Mouse (Mus musculus) 3134 (cell line): ENCODE results near the gene Snap47.

Experiments used
- DNase-seq: peaks from one replicate; pipeline ENCODE4 v3.0.0-alpha.2; 2011; ENCODE audit warnings: low spot score; ENCODE audit not compliant: insufficient read length; ENCODE audit errors: extremely low read depth

The Snap47 gene

GRCm38 (mm10) chr11:59451086-59451485 lies at the start of gene Snap47:
Gene Snap47 (minus strand): TSS chr11:59451186.
- DNase-seq = no peak

GRCm38 (mm10) chr11:59497747-59498146 lies 46.8 kb upstream of the Snap47 start:
- DNase-seq = no peak

GRCm38 (mm10) chr11:59496672-59497310 lies 45.8 kb upstream of the Snap47 start:
- no peak for DNase-seq

DNA sequence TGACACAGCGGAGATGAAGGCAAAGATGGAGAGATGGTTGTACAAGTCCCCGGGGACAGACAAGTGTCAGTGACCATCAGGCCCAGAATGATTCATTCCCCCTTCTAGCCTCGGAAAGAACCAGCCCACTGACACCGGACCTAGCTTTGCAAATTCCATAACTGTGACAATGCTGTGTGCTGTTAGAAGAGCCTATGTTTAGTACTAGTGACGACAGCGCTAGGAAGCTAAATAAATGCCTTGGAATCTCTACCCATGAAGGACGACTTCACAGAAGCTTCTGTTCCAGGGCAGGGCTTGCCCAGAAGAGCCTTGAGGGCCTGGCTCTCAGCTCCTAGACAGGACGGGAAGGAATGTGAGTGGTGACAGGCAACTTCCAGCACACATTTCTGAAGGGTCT lies 35.2 kb upstream of the Snap47 start:
- DNase-seq = no peak

- DNase-seq = no peak
These were observed 34.7 kb upstream of the Snap47 start for GRCm38 (mm10) chr11:59485641-59486040.

GRCm38 (mm10) chr11:59483212-59483611 lies 32.2 kb upstream of the Snap47 start:
- DNase-seq = no peak

DNA sequence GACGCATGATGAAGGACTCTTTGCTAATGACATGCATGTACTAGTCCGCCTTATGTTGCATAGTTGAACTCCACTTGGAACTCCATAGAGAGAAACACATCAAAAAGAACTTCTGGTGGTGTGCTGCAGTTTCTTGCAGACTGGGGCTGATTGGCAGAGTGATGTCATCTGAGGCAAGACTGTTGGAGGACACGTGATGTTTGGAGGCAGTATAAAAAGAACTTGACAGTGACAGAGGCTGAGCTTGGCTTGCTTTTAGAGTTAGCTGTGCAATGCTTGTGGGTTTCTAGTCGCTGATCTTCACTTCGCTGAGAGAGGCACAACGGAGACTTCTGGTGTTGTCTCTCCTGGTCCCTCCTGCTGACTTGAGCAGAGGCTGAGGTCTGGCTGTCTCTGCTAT lies 26.3 kb upstream of the Snap47 start:
- no peak for DNase-seq

DNA sequence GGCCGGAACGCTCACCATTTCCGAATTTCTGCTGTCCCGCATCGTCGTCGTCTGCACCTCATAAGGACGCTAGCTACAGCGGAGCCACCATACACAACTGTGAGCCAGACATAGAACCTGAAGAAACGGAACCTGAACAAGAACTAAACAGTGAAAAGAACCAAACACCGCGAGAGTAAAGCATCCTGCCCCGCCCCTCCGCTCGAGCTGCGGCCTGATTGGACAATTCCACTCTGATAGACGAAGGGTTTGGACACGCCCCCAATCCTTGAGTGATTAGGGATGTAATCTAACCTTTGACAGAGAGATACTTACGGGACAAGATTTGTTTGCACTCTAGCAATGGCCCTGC lies 21.3 kb upstream of the Snap47 start, which contains the start of gene Zfp867:
TSS of gene Zfp867 (minus strand) at position 149 of the 352 bp plus-strand sequence.
- DNase-seq = peak; percentile 88

DNA sequence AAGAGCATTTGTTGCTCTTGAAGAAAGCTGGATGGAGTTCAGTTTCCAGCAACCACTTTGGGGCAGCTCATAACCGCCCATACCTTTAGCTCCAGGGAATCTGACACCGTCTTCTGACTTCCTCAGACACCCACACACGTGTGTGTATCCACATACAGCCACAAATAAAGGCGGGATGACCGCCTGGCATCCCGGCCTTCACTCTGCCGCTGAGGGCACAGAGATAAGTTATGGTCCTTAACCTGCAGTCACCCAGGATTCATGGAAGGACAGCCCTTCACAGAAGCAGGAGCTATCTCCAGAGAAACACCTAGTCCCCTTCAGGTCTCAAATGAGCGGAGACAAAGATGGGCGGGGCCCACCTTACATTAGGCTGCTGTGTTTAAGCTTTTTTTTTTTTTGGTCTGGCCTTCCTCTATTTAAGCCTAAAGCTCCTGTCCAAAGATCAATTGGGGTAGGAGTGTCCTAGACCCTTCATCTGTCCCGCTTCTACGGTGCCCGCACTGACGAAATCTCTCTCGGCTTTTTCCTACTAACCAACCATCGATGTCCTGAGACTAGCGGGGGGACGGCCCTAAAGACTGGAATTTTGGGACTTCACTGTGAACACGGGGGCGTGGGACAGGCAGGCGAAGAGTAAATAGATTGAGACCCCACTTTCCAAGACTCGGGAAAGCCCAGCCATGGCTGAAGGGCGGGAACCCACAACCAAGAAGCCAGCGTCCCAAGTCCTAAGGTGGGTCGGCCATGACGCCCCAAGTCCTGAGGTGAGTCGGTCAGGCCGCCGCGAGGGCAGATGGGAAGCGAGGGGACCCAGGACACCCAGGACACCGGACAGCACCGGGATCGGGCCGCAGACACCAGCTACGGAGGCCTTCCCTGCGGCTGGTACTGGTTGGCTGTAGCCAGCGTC lies 20.7 kb upstream of the Snap47 start:
- DNase-seq = no peak

DNA sequence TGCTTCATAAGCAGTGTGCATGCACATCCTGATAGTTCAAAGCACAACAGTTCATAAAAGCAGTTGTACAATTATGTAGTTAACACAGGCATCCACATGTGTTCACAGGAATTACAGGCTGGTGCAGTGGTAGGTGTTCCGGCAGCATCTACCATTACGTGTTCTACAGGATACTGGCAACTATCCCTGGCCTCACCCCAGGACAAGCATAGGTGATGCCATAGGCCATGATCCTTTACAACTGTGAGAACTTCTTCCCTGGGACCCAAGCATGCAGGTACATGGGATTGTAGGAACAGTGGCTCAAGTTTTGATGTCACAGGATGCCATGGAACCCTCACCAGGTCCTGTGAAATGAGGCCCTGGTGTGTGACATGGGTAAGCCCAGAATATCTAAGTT lies 9.5 kb upstream of the Snap47 start:
- no peak for DNase-seq

GRCm38 (mm10) chr11:59458973-59459372 lies 8.0 kb upstream of the Snap47 start:
- peak; percentile 83 for DNase-seq

DNA sequence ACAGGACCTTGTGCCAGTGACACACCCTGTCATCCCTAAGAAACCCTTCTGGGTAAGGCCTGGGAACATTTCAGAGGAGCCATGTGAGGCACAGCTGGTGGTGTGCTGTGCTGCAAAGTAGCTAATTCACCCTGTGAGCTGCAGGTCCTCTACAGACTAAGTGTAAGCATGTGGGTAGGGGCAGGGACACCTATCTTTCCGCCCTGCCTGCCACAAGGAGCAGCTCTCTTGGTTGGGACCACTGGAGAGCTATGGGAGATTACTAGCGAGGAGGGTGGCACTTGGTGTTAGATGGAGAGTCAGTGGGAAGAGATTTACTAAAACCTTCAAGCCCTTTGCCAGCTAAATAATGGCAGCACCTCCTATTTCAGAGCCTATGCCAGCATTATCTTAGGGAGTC lies 5.9 kb upstream of the Snap47 start:
- no peak for DNase-seq

- no peak for DNase-seq
These were observed 5.4 kb upstream of the Snap47 start for GRCm38 (mm10) chr11:59456346-59456745.

DNA sequence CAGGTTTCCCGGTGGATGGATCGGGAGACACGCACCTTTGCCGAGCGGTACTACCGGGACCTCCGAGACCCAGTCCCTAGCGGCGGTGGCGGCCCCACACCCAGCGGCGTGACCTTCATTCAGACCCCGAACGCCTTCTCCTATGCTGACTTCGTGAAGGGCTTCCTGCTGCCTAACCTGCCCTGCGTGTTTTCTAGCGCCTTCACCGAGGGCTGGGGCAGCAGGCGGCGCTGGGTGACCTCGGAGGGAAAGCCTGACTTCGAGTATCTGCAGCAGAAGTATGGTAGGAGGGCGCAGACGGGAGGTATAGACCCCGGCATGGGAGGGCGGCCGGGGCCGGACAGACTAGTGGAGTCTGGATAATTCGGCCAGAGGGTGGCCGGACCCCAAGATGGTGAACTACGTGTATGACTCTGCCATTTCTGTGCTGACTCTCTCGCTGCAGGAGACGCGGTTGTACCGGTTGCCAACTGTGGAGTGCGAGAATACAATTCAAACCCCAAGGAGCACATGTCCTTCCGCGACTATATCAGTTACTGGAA lies 685 bp downstream of the Snap47 start:
- no peak for DNase-seq

DNA sequence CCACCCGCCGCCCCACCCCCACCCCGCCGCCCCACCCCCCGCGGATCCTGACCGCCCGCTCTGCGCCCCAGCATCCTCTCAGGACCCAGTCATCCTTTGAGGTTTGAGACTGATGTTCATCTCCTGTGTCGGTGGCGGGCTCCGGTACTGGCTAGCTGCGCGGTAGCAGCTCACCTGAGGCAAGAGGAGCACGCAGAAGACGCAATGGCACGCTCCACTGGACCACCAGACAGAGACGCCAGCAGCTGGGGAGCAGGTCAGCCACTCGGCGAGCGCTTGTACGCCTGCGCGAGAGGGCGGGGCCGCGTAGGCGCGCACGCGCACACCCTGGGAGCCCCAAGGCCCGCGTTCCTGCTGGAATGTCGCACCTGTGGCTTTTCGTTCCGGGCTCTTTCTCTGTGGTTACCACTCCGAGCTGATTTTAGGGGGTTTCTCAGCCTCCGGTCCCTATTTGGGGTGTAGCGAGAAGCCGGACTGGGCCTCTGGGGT lies 1.2 kb downstream of the Snap47 start, which contains the start of gene Jmjd4:
TSS of gene Jmjd4 (plus strand) at position 305 of the 489 bp plus-strand sequence.
- DNase-seq = peak; percentile 95

DNA sequence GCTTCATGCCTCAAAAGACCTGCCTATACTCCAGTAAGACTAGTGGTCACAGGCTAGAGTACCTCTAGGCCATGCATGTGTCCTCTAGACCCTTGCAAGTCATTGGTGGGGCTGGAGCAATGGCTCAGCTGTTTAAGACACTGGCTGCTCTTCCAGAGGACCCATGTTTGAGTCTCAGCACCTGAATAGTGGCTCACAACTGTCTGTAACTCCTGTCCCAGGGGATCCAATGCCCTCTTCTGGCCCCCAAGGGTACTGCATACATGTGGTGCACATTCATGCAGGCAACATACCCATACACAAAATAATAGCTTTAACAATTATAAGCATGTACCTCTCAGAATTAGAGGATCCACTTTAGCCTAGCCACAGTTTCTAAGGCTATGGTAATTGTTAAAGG lies 7.9 kb downstream of the Snap47 start:
- no peak for DNase-seq

GRCm38 (mm10) chr11:59437954-59438353 lies 13.0 kb downstream of the Snap47 start:
- DNase-seq = no peak

DNA sequence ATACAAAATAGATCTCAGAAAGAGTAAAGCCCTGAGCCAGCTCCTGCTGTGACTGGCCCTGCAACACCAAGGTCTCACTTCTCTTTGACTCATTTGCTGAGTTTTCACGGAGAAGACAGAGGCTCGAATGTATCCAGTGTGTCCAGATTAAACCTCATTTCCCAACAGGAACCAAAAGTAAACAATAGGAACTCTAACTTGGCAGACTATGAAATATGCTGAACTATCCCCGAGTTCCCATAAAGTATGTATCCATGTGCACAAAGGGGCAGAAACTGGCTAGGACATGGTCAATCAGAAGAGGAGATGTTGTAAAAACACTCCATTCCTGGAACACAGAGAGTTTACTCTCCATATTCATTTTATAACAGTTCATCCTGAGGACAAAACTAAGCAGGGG lies 18.7 kb downstream of the Snap47 start:
- DNase-seq = no peak

GRCm38 (mm10) chr11:59429959-59430358 lies 21.0 kb downstream of the Snap47 start:
- DNase-seq = no peak

DNA sequence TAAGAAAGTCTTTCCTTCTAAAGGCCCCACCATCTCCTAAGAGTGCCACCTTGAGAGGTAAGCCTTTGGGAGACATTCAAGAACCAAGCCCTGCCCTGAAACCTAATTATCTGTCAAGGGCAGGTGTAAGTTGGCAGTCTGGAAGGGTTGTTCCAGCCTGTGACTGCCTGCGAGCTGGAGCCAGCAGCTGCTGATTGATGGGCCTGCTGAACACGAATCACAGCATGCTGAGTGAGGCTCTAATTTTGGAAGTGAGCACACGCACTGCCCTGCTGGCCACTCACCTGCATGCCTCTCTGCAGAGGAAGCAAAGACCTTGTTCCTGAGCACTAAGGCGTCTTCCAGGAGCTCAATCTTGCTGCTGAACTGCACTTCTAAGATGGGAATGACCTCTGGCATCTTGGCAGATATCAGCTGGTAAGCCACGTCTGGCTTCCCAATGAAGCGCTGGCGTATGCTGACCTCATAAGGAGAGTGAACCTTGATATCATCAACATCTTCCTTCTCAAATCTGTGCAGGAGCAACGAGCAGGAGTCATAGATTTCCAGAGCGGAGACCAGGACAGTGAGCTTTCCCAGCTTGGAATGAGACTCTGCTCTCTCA lies 22.8 kb downstream of the Snap47 start:
- no peak for DNase-seq

DNA sequence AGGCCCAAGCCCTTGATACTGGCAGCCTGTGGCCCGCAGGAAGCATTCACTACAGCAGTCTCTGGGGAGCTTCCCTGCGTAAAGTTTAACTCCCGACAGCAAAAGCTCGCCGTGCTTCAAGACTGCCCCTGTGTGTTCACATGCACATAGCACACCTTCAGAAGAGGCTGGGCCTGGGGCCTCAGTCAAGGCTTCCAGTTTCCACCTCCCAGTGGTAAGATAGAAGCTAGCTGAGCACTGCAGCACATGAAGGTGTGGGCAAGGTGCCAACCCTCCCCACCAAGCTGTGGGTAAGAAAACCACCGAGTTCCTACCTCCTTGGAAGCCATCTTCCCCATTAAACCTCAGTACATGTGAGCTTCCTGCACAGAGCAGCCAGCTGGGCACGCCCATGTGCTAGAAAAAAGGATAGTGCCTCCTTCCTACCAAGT lies 25.3 kb downstream of the Snap47 start:
- no peak for DNase-seq
